Mouse (Mus musculus) lung, postnatal 0 days (tissue): Measurements from ENCODE around the gene Gpc5.

Source experiments
- CTCF ChIP-seq: IDR thresholded peaks from 2 replicates; pipeline ENCODE4 v1.5.1; 2016; ENCODE audit warnings: antibody characterized with exemption, mild to moderate bottlenecking
- EP300 ChIP-seq: IDR thresholded peaks from 2 replicates; pipeline ENCODE4 v1.6.1; 2016; ENCODE audit warnings: antibody characterized with exemption, mild to moderate bottlenecking, control low read depth

- no peak for TF ChIP-seq CTCF
- no peak for TF ChIP-seq EP300
Measured at GRCm38 (mm10) chr14:115048863-115049566, 43.0 kb upstream of the Gpc5 start.
